Mouse (Mus musculus): ENCODE results near the gene Col6a5.

DNA sequence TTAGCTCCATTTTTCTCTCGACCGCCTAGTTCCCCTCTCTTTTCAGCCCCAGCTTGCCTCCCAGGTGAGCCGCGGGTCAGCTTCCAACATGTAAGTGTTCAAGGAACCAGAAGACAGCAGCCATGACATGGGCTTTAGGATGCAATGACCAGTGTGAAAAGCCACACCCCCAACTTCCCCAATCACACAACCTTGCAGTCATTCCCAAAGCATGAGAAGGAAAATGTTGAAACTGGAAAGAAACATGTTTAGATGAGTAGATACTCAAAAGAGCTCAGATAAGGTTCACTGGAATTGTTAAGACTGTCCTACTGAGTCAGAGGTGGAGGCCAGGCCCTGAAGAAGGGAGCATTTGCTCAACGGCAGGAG, 121.3 kb downstream of the Col6a5 start:
- TF ChIP-seq CTCF (IDR thresholded peaks at IDR 0.05; ENCODE audit: control insufficient read depth, insufficient read depth, insufficient replicate concordance, low read depth, low read length) (no peak), POLR2A (IDR thresholded peaks at IDR 0.05; ENCODE audit: control insufficient read depth, low read depth, low read length) (no peak)
